Mouse (Mus musculus) thymus, postnatal 4 days (tissue): Measurements from ENCODE around the gene Chchd6.

Source experiments
- DNase-seq: peaks from one replicate; pipeline ENCODE4 v3.0.0; 2021

Chchd6 gene

GRCm38 (mm10) chr6:89595018-89595776, at the start of gene Chchd6:
TSS of gene Chchd6 (minus strand) at chr6:89595652.
- DNase-seq: peak; percentile 93

- DNase-seq: peak; percentile 93
Observed at GRCm38 (mm10) chr6:89644271-89645075, 49.0 kb upstream of the Chchd6 start.

- DNase-seq: peak; percentile 95
Observed at GRCm38 (mm10) chr6:89643798-89644270, 48.4 kb upstream of the Chchd6 start, which contains the start of gene Txnrd3. TSS of gene Txnrd3 (plus strand) at chr6:89643988.

GRCm38 (mm10) chr6:89639025-89639424, 43.6 kb upstream of the Chchd6 start:
- peak; percentile 72 for DNase-seq

- no peak for DNase-seq
Observed at GRCm38 (mm10) chr6:89637977-89638376, 42.5 kb upstream of the Chchd6 start.

GRCm38 (mm10) chr6:89634400-89634799, 38.9 kb upstream of the Chchd6 start:
- no peak for DNase-seq

GRCm38 (mm10) chr6:89633115-89633514, 37.7 kb upstream of the Chchd6 start:
- no peak for DNase-seq

- DNase-seq: peak; percentile 80
Observed at GRCm38 (mm10) chr6:89631809-89632562, 36.5 kb upstream of the Chchd6 start.

GRCm38 (mm10) chr6:89628045-89628785, 32.8 kb upstream of the Chchd6 start:
- DNase-seq: no peak

GRCm38 (mm10) chr6:89622647-89623046, 27.2 kb upstream of the Chchd6 start:
- DNase-seq: no peak

GRCm38 (mm10) chr6:89615373-89615755, 19.9 kb upstream of the Chchd6 start:
- DNase-seq: no peak

- DNase-seq: no peak
Observed at GRCm38 (mm10) chr6:89614596-89615372, 19.3 kb upstream of the Chchd6 start.

GRCm38 (mm10) chr6:89614107-89614471, 18.6 kb upstream of the Chchd6 start:
- DNase-seq: no peak

- DNase-seq: no peak
Observed at GRCm38 (mm10) chr6:89613336-89614106, 18.1 kb upstream of the Chchd6 start.

GRCm38 (mm10) chr6:89607999-89608398, 12.5 kb upstream of the Chchd6 start:
- peak; percentile 62 for DNase-seq

GRCm38 (mm10) chr6:89606096-89606495, 10.6 kb upstream of the Chchd6 start:
- no peak for DNase-seq

GRCm38 (mm10) chr6:89596510-89596909, 1.1 kb upstream of the Chchd6 start:
- no peak for DNase-seq

GRCm38 (mm10) chr6:89595777-89596146, 310 bp upstream of the Chchd6 start:
- no peak for DNase-seq

GRCm38 (mm10) chr6:89592016-89592415, 3.4 kb downstream of the Chchd6 start:
- no peak for DNase-seq

- no peak for DNase-seq
Observed at GRCm38 (mm10) chr6:89591531-89591930, 3.9 kb downstream of the Chchd6 start.

- DNase-seq: no peak
Observed at GRCm38 (mm10) chr6:89585696-89586095, 9.8 kb downstream of the Chchd6 start.
